Mouse (Mus musculus) kidney, postnatal 4 days (tissue): ENCODE results near the gene Sema3a.
"Not testable (repeated sequence)": the region's sequence is repeated elsewhere in the genome, so short reads cannot be mapped to it uniquely, and the experiment has no call there.

Experiments used
- DNase-seq, 2 experiments: peaks; one replicate each; pipeline ENCODE4 v3.0.0; 2021; ENCODE audit warnings: mixed read lengths in 2 of 2

Sema3a gene

GRCm38 (mm10) chr5:13431827-13432226, 306.6 kb downstream of the Sema3a start:
- DNase-seq = no peak

GRCm38 (mm10) chr5:13432574-13432973, 307.4 kb downstream of the Sema3a start:
- DNase-seq = no peak

GRCm38 (mm10) chr5:13433303-13433702, 308.1 kb downstream of the Sema3a start:
- DNase-seq = no peak

DNA sequence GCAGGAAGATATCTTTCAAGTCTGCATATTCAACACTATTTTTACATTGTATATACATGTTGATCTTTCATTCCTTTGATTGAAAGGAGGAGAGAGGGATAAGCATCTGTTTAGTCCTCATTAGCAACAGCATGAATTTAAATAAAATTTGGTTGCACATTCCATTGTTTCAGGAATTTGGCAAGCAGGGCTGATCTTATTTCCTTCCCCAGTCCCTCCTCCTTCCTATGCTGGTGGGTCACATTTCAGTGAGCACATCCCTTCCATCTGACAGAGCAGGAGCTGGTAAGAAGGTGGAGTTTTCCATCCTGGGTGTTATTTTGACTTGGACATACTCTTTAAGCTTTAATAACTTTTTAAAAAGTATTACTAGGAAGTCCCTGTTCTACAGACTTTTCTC, 315.9 kb downstream of the Sema3a start:
- DNase-seq = peak; percentile 1 to 4

DNA sequence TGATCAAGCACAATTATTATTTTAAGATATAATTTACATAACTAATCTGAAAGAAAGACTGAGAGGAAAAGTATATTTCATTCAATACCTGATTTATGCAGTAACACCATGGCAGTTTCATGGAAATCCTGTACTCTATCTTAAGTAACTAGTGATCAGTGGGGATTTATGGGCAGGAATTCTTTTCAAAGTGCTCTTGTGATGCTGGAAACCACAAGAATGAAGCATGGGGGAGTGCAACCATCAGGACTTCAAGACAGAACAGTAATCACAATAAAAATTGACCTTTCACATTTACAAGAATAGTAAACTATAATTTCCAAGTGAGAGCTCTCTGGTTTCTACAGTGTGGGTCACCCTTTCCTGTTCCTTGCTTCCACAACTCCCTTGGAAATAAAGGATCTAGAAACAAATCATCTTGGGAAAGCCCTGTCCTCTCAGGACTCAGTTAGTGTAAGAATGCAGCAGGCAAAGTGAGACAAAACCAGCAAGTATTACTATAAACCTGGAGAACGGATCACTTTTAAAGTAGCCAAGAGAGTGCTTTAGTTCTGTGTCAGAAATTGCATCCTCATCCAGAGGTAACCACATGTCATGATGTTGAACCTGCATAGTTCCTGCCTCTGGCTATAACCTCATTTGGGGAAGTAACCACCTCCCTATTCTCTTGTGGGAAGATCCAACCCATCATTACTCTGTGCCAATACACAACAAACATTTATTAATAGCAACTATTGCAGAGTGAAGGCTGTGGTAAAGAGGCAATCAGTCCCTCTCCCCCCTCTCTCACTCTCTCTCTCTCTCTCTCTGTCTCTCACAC, 335.2 kb downstream of the Sema3a start:
- DNase-seq = no peak

DNA sequence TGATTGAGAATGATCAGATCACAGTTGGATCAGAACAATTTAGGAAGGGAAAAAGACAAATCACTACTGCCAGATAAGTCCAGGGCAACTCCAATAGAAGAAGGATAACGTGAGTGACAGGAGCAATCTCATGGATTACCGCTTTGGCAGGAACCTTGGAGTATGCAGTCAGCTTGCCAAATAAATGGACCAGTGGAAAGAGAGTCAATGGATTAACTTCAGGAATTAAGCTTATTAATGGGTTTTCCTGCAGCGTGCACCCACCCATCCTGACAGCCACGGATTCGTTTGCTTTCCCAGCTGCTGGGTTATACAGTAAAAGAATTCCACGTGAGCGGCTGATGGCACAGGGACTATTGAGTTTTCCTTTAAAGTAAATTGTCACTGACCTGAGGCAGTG, 343.6 kb downstream of the Sema3a start:
- DNase-seq = peak; percentile 5 to 6

DNA sequence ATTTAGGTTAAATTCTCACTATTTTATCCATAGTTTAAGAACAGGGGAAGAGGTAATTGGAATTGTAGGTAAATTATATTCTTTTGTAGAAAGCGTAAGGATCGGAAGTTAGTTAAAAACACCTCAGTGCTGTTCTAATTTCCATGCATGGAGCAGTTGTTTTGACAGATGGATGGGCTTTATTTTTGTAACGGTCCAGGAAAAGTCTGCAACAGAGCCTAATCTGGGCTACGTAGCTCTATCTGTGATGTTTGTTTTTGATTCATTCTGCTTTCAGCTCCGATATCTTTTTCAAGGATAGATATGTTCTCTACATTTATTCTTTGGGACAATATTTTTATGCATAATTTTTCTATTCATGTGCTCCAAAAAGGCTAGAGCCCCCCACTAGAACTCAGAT, 344.2 kb downstream of the Sema3a start:
- DNase-seq = no peak

GRCm38 (mm10) chr5:13470057-13470905, 345.1 kb downstream of the Sema3a start:
- DNase-seq = peak; percentile 17 to 20

DNA sequence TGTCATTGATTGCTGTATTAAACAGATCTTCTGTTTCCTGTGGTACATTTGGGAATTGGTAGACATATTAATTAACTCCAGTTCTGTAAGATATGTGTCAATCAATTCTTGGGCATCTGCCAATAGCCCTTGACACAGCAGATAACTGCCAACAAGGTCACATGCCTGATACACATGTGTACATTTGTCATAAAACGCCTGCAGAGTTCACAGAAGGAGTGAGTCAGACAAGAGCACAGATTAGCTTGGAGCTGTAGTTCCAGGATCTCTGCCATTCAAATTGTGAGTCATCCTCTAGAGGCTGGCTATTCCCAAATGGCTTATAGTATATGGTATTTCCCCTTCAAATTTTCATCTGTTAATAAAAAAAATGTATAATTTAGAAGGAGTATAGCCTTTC, 352.4 kb downstream of the Sema3a start:
- no peak for DNase-seq

DNA sequence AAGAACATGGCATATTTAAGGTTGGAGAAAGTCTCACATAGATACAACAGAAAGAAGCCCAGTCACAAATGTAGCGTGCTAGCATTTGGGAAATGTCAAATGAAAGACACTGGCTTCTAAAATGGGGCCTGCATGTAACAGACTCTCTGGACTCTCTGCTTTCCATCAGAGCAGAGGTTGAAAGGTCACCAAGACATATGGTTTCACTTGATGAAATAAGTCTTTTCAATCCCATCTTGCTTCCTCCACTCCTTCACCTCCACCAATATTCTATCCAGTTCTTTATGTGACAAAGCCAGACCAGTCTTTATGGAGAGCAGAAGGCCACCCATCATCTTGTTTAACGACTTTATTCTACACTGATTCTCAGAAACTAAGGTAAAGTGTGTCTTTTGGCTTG, 363.5 kb downstream of the Sema3a start:
- no peak for DNase-seq

- DNase-seq = not testable (repeated sequence)
Measured at GRCm38 (mm10) chr5:13495967-13496366, 370.8 kb downstream of the Sema3a start.

DNA sequence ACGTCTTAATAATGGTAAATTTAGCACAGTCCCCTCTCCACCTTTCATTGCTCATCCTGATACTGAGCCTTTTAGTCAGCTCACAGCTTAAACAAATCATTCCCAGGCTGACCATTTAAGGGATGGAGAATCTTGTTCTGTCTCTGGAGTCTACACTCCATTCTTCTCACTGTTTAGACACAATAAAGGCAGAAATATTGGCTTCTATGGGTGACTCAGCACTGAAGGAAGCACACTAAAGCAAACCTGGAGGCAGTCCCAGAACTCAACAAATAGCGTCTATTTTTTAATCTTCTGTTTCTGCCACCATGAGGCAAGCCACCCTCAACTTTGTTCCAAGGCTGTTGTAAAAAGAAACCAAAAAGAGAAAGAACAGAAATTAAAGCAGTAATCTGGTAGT, 374.6 kb downstream of the Sema3a start:
- no peak for DNase-seq

- DNase-seq = no peak
Measured at GRCm38 (mm10) chr5:13505839-13506499, 380.8 kb downstream of the Sema3a start.

DNA sequence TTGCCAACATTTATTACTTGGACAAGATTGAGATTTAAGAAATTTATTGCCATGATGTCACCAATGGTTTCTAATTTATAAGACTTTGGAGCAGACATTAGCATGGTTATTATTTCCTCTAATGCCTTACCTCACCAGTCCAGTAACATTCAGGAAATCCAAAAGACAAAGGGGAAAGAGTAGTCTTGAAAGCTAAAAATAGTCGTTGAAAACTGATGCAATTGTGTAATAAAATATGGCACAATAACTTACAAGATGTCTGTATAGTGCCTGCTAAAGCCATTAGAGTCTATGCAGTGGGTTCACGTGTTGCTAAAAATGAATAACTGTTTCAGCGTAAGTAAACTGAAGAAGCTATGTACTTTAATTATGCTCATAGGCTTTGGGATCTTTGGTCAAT, 383.9 kb downstream of the Sema3a start:
- DNase-seq = no peak

GRCm38 (mm10) chr5:13517018-13517417, 391.8 kb downstream of the Sema3a start:
- no peak for DNase-seq

GRCm38 (mm10) chr5:13525597-13525996, 400.4 kb downstream of the Sema3a start:
- DNase-seq = peak in 1 of 2 experiments; percentile 12

DNA sequence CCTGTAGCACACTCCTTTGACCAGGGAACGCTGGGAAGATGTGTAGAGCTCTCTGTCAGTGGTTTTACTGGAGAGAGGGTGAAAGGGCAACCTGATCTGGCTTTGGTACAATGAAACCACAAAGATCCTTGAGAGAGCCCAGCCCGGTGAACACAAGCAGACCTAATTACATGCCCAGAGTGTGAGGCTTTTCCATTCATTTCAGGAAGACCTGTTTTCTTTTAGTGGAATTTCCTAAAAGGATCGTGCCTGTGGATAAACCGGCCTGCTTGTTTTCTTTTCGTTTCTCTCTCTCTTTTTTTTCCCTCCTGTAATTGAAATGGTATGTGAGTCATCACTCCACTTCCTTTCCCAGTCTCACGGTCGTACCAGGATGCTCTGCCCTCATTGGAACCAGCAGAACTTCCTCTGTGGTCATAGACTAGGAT, 401.8 kb downstream of the Sema3a start:
- no peak for DNase-seq

DNA sequence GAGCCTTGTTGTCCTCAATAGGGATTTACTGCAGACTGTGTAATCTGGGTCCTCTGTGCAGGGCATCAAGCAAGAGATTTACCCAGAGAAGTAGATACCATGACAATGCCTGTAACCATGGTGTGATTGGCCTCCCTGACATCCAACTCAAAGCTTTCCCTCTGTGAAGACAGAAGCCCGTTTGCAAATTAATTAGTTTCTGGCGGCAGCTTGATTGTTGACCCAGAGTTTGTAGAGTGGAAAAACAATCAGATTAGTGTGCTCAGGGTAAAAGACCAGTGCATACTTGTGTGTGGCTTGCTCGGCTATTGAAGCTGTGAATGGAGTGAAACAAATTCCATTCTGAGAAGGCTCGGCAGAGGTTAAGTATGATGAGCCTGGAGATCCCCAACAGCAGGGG, 404.0 kb downstream of the Sema3a start:
- no peak for DNase-seq

DNA sequence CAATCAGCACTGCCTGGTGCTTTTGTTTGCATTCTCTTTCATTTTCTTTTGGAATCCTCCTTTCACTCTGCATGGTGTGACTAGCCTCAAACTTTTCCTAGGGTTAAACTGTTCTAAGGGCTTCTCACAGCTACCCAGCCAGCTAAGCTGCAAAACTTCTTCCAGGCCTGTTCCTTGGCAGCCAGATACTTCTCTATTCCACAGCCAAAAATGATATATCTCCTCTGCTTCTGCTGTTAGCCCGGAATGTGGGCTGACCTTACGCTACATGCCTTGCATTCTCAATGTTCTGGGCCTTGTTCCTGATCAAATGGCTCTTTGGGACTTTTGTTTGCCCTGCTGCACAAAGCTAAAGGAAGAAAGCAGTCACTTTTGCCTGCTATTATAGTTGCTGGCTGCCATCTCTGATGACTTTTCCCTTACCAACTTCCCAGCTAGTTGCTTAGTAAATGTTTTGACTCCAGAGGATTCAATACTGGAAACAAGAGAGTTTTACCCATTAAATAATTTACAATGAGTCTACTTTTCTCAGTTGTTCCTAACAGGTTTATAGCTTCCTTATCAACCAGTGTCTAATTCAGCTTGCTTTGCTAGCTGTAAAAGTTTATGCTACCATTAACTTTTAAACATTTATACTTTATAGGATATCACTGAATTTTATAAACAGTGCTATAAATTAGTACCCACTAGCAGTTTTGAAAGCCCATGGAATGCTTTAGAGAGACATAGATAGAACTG, 422.4 kb downstream of the Sema3a start:
- peak; percentile 48 to 66 for DNase-seq

DNA sequence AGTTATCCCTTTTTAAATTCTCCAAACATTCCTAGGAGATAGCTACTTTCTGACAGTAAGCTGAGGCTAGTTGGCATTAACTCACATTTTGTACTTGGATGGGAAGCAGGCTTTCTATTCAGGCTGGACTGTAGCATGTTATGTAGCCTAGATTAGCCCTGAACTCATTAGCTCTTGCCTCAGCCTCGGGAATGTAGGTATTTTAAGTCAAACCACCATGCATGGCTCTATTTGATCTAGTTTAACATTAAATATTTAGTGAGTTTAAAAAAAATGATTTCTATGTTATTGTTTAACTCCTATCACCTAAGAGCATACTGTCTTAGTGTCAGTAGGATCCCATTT, 423.0 kb downstream of the Sema3a start:
- DNase-seq = no peak

DNA sequence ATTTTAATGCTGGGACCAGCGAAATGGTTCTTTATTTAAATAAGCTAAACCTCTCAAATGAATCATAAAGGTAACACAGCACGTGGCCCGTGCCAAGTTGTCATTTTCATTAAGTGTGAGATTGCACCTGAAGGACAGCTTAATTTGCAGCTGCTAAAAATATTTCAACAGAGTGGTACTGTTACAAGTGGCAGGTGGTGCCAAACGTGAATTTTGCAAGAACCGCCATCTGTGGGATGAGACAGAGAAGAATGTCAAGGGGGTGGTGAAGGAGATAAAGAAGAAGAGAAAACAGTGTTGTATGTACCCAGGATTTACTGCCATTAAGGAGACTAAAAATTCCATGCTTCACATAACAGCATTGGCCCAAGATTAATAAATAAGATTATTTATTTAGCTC, 423.9 kb downstream of the Sema3a start:
- no peak for DNase-seq

- no peak for DNase-seq
Measured at GRCm38 (mm10) chr5:13550953-13551352, 425.7 kb downstream of the Sema3a start.

DNA sequence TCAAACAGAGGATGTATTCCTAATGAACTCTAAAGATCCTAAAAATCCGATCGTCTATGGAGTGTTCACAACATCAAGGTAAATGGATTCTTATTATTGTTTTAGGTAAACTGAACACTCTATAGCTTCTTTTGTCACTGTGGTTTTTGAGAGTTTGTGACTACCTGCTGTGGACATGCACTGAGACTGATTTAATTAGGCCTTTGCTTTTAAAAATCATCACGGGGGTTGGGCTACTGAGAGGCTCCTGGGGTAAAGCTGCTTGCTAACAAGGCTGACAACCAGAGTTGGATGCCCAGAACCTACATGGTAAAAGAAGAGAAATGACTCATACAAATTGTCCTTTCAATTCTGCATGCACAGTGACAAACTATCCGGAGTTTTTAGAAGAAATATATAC, 432.0 kb downstream of the Sema3a start:
- no peak for DNase-seq
